Mouse (Mus musculus) natural killer cell, adult 2 months (primary cell): ENCODE measurements at regions not wholly inside any gene's neighbourhood (a gene's known extent, or its start where the extent isn't known, plus 50 kb on each side); places are given as distances from the start of the nearest gene placed in this dataset.

Experiments
- DNase-seq, 2 experiments: peaks; one replicate each; pipeline ENCODE4 v3.0.0; 2022; ENCODE audit warnings: low spot score in 2 of 2

DNA sequence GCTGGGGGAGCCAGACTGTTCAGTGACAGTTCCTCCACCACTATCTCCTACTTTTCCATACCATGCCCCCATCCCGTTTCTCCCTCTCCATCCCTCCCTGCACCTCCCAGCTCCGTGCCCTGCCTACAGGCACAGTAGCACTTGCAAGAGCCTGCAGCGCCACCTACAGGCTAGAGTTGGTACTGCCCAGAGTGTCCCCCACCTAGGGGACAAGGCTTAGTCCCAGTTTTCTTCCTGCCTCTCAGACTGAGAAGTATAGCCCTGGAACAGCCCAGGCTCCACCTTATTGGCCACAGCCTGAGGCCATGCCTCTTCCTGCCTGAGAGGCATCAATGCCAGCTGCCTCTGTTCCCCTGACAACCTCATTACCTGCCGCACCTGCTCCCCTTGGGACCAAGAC, 351.3 kb downstream of the Ptpru start:
- peak; percentile 19 to 33 for DNase-seq

DNA sequence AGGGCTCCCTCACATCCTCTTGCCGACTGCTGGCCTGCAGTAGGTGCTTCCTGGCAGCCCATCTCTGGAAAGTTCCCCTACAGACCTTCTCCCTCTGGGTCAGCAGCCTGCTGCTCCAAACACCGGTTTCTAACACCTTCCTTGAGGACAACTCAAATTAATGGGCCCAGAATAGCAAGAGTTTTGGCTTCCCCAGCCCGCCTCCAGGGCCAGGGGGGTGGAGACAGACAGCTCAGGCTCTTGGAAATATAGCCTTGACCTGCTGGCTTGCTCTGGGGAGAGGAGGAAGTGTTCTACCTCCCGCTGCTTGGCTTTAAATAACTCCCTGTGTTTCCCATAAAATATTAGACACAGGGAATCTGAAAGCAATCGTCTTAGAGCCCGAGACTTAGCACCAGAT, 349.8 kb downstream of the Ptpru start:
- DNase-seq = no peak

- DNase-seq = no peak
These were observed 349.0 kb downstream of the Ptpru start for GRCm38 (mm10) chr4:131489056-131489455.

- DNase-seq = no peak
These were observed 346.1 kb downstream of the Ptpru start for GRCm38 (mm10) chr4:131491960-131492359.

GRCm38 (mm10) chr4:131493726-131494125, 344.4 kb downstream of the Ptpru start:
- no peak for DNase-seq

GRCm38 (mm10) chr4:131496900-131497299, 341.2 kb downstream of the Ptpru start:
- no peak for DNase-seq

GRCm38 (mm10) chr4:131500928-131501650, 337.0 kb downstream of the Ptpru start:
- no peak for DNase-seq

DNA sequence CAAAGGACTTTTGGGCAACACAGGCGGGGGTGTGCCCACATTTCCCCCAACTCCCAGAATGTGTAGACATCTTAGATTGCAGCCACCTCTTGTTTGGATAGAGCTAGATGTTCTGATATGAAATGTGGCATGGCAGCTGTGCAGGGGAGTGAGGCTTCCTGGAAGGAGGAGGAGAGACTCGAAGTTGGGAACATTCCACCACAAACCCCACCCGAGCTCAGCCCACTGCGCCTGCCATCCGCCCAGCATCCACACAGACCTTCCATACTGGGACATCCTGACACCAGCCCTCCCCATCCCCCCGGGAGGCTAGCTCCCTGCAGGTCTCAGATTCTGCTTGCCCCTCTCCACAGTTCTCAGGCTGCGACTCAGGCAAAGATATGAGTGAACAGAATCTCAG, 329.9 kb downstream of the Ptpru start:
- DNase-seq = no peak

DNA sequence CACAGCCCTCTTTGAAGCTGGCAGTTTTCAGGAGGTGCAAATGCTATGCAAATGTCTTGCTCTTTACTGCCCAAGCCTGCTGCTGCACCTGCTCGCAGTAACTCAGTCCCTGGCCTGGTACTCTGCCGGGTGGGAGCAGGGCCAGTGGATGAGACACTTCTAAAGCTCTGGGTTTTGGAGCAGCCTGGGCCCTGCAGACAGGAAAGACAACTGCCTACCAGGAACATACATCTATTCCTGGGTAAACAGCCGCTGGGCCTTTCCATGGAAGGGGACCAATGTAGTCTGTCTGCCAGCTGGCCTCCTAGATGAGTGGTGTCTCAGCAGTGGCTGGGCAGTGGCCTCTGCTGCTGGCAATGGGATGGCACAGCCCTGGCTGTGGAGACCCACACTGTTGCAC, 326.5 kb downstream of the Ptpru start:
- no peak for DNase-seq

DNA sequence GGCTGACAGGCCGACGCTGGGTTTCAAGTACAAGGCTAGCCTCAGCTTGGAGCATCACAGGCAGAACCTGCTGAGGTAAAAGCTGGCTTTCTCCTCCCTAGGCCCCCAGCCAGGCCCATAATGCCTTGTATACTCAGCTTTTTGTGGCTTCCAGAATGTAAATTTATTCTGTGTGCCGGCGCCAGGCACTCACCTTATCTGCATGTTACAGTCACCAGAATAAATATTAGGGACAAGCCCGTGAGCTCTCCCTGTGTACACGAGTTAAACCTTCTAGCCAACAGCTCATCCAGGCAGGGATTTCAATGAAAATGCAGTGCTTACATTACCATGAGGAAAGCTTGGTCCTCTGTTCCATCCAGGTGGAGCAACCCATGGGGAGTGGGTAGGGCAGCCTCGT, 325.3 kb downstream of the Ptpru start:
- no peak for DNase-seq

GRCm38 (mm10) chr4:131520636-131521306, 317.3 kb downstream of the Ptpru start:
- no peak for DNase-seq

- no peak for DNase-seq
These were observed 316.8 kb downstream of the Ptpru start for GRCm38 (mm10) chr4:131521307-131521651.

GRCm38 (mm10) chr4:131525236-131525635, 312.9 kb downstream of the Ptpru start:
- no peak for DNase-seq

DNA sequence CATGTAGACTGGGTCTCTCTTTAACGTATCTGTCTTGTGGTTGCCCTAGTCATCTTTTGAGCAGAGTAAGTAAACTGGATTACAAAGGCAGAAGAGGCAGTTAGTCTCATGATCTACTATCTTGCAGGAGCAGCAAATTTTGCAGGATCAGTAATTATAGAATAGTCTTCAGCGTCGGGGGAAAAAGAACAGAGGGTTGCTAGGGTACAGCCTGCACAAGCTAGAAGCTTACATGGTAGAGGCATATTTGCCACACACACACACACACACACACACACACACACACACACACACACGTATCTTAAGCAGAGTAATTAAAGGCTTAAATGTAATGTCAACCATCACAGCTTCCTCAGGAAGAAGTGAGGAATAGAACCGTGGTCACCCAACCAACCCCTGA, 307.6 kb downstream of the Ptpru start:
- no peak for DNase-seq

- no peak for DNase-seq
These were observed 307.1 kb downstream of the Ptpru start for GRCm38 (mm10) chr4:131531003-131531402.

GRCm38 (mm10) chr4:131534831-131535230, 303.3 kb downstream of the Ptpru start:
- no peak for DNase-seq

- DNase-seq = no peak
These were observed 299.9 kb downstream of the Ptpru start for GRCm38 (mm10) chr4:131538237-131538636.

DNA sequence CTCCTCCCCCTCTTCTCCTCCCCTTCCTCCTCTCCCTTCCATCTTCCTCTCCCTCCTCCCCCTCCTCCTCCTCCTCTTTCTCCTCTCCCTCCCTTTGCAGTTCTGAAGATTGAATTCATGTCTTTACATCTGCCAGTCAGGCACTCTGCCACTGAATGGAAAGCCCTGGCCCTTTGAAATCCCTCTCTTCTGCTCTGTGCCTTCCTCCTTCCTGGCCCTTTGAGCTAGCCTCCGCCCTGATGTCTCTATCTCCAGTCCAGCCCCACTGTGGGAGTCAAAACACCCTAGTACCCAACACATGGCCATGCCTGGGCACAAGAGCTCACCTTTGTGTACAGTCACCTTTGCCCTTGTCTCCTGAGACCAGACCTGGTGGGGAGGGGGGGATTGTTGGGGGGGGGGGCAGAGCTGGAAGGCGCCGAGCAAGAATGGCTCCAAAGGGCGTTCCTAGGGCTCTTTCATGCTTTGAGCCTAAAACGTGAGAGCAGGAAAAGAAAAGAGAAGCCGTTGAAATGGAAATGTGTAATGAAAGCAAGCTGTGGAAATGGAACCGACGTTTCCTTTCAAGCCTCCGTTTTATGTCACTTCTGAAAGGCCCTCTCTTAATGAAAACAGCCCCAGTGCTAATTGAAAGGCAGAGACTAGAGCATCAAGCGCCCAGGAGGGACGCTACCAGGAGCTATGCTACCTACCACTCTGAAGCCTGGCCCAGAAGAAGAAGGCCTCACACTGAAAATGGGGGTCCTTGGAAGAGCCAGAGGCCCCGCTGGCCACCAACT, 291.5 kb downstream of the Ptpru start:
- DNase-seq = no peak

GRCm38 (mm10) chr4:131549581-131549980, 288.5 kb downstream of the Ptpru start:
- no peak for DNase-seq

DNA sequence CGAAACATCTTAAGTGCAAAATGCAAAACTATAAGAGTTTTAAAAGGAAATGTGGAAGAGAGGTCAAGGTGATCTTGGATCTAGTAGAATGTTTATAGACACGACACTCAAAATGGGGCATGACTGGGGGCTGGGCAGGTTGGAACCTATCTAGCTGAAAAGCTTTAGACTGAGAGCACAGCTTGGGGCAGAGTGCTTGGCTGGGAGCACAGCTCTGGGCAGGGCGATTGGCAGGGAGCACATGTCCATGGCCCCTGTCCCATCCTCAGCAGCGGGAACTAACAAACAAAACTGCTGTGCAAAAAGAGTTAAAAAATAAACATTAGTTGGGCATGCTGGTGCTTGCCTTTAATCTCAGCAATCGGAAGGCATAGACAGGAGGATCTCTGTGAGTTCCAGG, 279.6 kb downstream of the Ptpru start:
- no peak for DNase-seq

DNA sequence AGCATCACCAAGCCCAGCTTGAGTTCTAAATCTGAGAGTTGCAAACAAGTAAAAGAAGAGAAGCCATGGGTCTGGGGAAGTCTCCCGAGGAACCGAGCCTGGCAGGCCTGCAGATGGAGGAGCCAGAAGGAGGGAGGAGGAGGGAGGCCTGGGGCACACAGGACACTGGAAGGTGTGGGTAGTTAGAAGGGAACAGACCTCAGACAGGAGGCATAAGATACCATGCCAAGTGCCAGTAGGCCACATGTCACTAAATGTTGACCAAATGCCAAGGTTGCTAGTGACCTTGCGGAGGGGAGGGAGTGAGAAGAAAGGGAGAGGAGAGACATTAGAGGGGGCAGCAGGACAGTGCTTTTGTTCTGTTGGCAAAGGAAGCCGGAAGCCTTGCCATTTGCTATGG, 274.2 kb downstream of the Ptpru start:
- DNase-seq = no peak

- no peak for DNase-seq
These were observed 272.9 kb downstream of the Ptpru start for GRCm38 (mm10) chr4:131565203-131565602.

DNA sequence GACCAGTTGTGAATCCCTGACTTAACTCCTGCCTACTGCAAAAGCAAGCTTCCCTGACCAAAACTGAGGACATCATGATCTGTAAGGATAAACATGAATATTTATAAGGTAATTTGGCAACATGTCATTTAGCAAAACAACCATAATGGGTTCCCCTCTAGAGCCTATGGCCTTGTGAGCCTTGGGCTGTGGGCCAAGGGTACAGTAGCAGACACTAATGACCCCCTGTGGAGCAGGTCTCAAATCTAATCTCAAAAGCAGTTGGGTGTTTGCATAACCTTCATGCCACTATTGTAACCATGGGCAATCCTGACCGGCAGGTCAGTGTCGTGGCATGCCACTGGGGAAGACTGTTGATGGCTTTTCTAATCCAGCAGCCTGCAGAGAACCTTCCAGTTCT, 270.8 kb downstream of the Ptpru start:
- DNase-seq = no peak
